Mouse (Mus musculus): ENCODE results near the gene Gtf2h4.

The Gtf2h4 gene

GRCm38 (mm10) chr17:35635699-35636111 is 37.8 kb downstream of the Gtf2h4 start:
- DNase-seq: peak; percentile 60

GRCm38 (mm10) chr17:35635202-35635601 is 38.3 kb downstream of the Gtf2h4 start:
- no peak for DNase-seq

- DNase-seq: peak; percentile 49
These were observed 39.5 kb downstream of the Gtf2h4 start for GRCm38 (mm10) chr17:35633992-35634391.

GRCm38 (mm10) chr17:35626537-35626936 is 47.0 kb downstream of the Gtf2h4 start, which contains the start of gene Gm9573:
Gene Gm9573 (minus strand): TSS chr17:35626637.
- DNase-seq: no peak

All from kidney, adult 11 months (tissue).